Mouse (Mus musculus) frontal cortex, postnatal 14 days (tissue): Measurements from ENCODE around the gene Trim27.
A peak's percentile ranks its signal among the peaks of the same experiment; 100 is the strongest.

Experiments used
- DNase-seq, 2 experiments: peaks; one replicate each; pipeline ENCODE4 v3.0.0; 2022; ENCODE audit warnings: low spot score in 2 of 2

The Trim27 gene

DNA sequence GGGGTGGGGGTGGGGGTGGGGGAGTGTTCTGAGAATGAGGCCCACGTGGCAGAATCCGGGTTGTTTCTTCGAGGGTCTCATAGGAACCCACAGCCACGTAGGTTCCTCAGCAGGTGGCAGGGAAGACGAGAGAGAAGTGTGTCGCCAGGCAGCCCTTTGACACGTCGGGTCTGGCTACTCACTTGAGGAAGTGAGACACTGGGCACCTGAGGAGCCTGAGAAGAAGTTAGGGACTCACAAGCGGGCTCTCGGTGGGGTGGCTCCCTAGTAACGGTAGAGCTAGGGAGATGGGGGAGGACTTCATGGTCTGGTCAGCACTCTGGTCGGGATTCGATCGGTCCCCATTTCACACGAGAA is at the start of gene Trim27:
Trim27 (plus strand) TSS at position 79 of the 357 bp plus-strand sequence.
- peak; percentile 36 to 40 for DNase-seq

GRCm38 (mm10) chr13:21142421-21142820 is 36.8 kb upstream of the Trim27 start:
- DNase-seq: no peak

DNA sequence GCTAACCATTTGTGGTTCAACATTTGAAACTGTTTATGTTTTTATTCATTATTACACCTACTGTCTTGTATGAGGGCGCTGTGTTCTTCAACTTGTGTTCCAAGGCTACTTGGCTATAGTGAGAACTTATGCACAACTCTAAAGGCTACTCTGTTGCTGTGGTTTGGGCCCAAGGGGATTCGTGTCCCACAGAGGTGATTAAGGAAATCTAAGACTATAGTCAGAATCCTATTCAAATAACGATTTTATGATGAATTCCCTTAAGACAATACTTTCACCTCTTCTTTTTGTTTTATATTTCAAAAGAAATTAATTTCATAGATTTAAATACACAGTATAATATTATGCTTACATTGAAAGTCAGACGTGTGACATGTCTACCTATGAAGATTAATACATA is 33.5 kb upstream of the Trim27 start, which contains the start of gene Olfr1368:
Olfr1368 (minus strand) TSS at position 101 of the 400 bp plus-strand sequence.
- no peak for DNase-seq

GRCm38 (mm10) chr13:21155888-21156287 is 23.4 kb upstream of the Trim27 start:
- DNase-seq: no peak

DNA sequence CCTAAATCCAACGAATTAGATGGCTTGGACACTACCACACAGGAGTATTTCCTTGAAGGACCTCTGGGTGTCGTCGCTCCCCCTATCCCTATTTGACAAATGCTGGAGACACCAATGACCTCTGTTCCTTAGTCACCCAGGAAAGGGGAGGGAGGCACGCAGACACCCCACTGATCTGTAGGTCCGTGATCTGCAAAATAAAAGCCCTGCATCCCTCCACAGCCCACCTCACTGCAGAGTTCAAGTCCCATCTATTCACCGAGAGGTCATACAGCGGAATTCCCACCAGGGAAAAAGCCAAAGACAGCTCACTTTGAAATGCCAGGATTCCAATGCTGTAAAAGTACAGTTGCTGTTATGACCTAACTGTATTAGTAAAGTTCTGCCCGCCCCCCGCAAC is 21.2 kb upstream of the Trim27 start:
- DNase-seq: no peak

GRCm38 (mm10) chr13:21158785-21159474 is 20.3 kb upstream of the Trim27 start:
- peak; percentile 68 to 84 for DNase-seq

- DNase-seq: no peak
Measured at GRCm38 (mm10) chr13:21159475-21159819, 19.8 kb upstream of the Trim27 start.

GRCm38 (mm10) chr13:21160041-21160511 is 19.2 kb upstream of the Trim27 start:
- no peak for DNase-seq

GRCm38 (mm10) chr13:21160657-21161590 is 18.3 kb upstream of the Trim27 start:
- DNase-seq: peak; percentile 82 to 94

DNA sequence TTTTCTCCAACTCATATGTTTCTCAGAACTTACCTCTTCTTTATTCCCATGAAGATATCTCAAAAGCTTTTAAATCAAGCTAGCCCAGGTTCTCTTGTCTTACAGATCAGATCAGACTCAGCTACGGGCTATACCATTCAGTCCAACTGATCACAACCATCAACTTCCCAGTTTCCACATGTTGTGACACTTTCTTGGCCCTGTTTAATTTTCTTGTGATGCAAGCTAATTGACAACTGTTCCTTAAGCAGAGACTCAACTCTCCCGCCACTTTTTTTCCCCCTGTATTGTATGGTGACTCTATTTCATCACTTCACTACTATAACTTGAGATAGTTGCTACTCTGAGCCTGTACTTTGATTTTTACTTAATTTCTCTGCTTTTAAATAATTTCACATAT is 17.7 kb upstream of the Trim27 start:
- DNase-seq: no peak

GRCm38 (mm10) chr13:21162591-21162990 is 16.7 kb upstream of the Trim27 start:
- no peak for DNase-seq

- peak; percentile 53 to 82 for DNase-seq
Measured at GRCm38 (mm10) chr13:21166936-21167909, 12.0 kb upstream of the Trim27 start.

- DNase-seq: no peak
Measured at GRCm38 (mm10) chr13:21167910-21168300, 11.3 kb upstream of the Trim27 start.

DNA sequence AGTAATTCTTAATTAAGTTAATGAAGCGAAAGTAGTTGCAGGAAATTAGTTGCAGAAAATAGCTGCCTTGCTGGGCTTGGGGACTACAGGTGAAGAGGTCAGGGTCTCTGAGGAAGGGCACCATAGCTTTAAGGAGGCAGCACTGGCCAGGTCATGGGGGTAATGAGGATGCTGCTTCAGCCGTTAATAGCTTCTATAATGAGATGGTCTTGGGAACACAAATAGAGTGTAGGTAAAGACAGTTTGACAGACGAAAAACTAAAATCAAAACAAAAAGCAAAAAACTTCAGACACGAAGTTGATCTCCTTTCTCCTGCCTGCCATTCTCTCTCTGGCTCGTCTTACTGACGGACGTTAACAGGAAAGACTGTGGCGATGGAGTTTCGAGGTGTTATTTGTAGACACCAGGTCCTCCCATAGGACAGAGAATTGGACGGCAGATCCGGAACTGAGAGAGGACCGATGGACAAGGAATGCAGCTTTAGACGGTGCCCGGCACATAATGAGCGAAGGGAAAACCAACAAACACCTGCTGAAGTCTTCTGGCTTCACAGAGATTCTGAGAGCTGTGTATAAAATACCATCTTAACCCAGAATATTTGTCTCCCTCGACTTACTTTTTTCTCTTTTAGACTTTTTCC is 10.8 kb upstream of the Trim27 start:
- no peak for DNase-seq

DNA sequence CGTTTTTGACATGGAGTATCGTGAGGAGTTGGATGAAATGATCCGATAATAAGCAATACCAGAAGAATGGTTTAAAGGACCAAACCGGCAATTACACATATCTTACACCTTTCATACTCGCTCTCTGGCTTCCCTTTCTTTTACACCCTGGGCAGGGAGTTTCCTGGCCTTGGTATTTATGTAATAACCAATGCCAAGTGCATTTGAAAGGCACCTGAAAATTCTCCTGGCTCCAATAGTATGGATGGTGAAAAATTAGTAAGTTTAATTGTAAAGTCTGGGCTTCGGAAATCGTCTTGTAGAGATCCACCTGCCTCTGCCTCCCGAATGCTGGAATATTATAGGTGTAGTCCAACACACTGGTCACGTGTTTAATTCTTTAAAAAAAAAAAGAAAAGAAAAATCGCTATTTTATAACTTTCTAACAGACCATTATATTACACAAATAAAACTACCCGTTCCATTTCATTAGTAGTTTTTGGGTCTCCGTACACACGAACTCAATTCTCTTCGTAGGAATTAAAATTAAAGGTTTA is 10.1 kb upstream of the Trim27 start:
- no peak for DNase-seq

GRCm38 (mm10) chr13:21169657-21170430 is 9.4 kb upstream of the Trim27 start:
- DNase-seq: peak; percentile 72 to 80

DNA sequence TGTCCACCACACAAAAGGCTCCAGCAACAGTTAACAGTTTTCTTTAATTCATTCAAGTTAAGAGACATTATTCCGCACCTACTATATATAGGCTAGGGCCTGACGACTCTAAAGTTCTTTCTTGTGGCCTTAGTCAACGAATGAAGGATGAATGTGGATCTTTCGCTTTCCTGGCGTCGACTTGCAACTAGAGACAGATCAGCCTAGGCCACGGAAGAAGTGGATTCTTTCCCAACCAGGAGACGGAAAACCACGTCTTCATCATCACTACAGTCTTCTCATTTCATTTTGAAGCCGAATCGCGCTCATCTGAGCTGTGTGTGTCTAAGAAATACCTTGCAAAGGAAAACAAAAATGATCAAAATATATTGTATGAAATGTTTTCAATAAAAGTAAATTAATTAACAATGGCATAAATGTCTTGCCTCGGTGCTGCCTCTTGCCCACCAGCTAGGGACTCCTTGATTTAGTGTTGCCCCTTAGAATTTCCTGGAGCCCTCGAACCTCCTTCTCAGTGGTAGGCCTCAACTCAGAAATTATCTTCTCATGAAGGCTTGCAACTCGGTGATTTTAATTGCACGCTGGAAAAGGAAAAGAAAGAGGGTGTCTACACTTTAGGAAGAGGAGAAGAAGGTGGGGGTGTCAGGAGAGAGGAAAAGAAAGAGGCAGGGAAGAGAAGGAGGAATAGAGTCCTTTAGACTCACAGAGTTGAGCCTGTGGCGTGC is 8.7 kb upstream of the Trim27 start:
- no peak for DNase-seq

GRCm38 (mm10) chr13:21171156-21171530 is 8.1 kb upstream of the Trim27 start:
- DNase-seq: no peak

DNA sequence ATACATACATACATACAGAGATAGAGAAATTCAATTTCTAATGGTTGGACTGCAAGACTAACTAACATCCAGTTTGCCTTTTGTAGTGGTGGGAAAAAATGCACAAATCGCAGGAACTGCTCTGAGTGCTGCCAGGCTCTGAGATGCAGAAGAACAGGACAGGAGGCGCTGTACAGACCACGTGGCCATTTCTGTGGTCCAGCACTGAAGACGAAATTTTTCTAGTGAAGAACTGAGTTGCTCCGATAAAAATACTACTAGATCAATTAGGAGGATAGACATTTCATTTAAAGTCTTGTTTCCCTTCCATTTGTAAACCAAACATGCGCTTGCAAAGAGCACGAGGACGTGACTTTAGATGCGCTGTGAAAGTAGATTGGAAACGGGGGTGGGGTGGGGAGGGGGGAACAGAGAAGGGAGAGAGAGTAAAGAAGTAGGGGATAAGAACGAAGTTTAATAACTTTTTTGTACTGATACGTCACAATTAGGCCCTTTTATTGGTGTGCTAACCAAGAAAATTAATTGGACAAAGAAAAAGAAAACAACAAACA is 7.6 kb upstream of the Trim27 start:
- no peak for DNase-seq
